Mouse (Mus musculus) hindbrain, embryonic 14.5 days (tissue): Measurements from ENCODE around the gene B3gnt7. TPM values are rescaled to one million over a fixed set of nuclear protein-coding genes. Genes with fewer than 3 reads are reported as not detected.
A peak's percentile ranks its signal among the peaks of the same experiment; 100 is the strongest.
"Not testable (repeated sequence)": the region's sequence is repeated elsewhere in the genome, so short reads cannot be mapped to it uniquely, and the experiment has no call there.

Source experiments
- ATAC-seq: fragments of 200-750 bp; cut with Nextera tagmentation; 2 replicates; pipeline ENCODE4 v1.8.0; 2017; ENCODE audit warnings: moderate number of reproducible peaks, mild to moderate bottlenecking, moderate TSS enrichment, moderate library complexity; ENCODE audit not compliant: low FRiP score
- DNase-seq: peaks from one replicate; pipeline ENCODE4 v3.0.0-alpha.2; 2015; ENCODE audit warnings: low spot score
- H3K27ac ChIP-seq: fragments of 300-500 bp; sonication (generic); 2 replicates; pipeline ENCODE4 v1.5.1; 2014; ENCODE audit warnings: mild to moderate bottlenecking, moderate library complexity
- H3K27me3 ChIP-seq: fragments of 300-500 bp; sonication (generic); 2 replicates; pipeline ENCODE4 v1.6.1; 2014; ENCODE audit warnings: mild to moderate bottlenecking, low read length, mixed read lengths; ENCODE audit not compliant: control insufficient read depth, insufficient read depth
- H3K36me3 ChIP-seq: fragments of 300-500 bp; sonication (generic); replicated peaks from 2 replicates; pipeline ENCODE4 v1.6.1; 2014; ENCODE audit not compliant: control insufficient read depth, insufficient read depth
- H3K4me1 ChIP-seq: fragments of 300-500 bp; sonication (generic); replicated peaks from 2 replicates; pipeline ENCODE4 v1.6.1; 2014; ENCODE audit warnings: antibody characterized with exemption, low read length, mixed read lengths; ENCODE audit not compliant: control insufficient read depth, insufficient read depth
- H3K4me2 ChIP-seq: fragments of 300-500 bp; sonication (generic); replicated peaks from 2 replicates; pipeline ENCODE4 v1.6.1; 2014; ENCODE audit warnings: mild to moderate bottlenecking, moderate library complexity
- H3K4me3 ChIP-seq: fragments of 300-500 bp; sonication (generic); replicated peaks from 2 replicates; pipeline ENCODE4 v1.5.1; 2014; ENCODE audit warnings: mild to moderate bottlenecking, low read length
- H3K9ac ChIP-seq: fragments of 300-500 bp; sonication (generic); 2 replicates; pipeline ENCODE4 v1.6.1; 2014
- H3K9me3 ChIP-seq: fragments of 300-500 bp; sonication (generic); 2 replicates; pipeline ENCODE4 v1.6.1; 2016; ENCODE audit warnings: low read length; ENCODE audit not compliant: control insufficient read depth
- WGBS: fragments of 180-500 bp; shearing (Covaris S2); extraction: QIAGEN DNeasy Blood & Tissue Kit; methylation state at CpG from one replicate; pipeline ENCODE4 v1.1.7; 2014; 5-methylcytosine and 5-hydroxymethylcytosine counted together
- polyA plus RNA-seq: library from polyadenylated mRNA; unstranded; fragments of >200 nt; fragmentation: Nextera tagmentation; extraction: Ambion mirVana; gene quantifications from 2 replicates; pipeline ENCODE4 v1.2.1, GENCODE M21; 2014

Gene B3gnt7
- polyA plus RNA-seq, 1 experiment from 2014 or later: 7.5 TPM

GRCm38 (mm10) chr1:86339156-86339812 is 36.7 kb downstream of the B3gnt7 start:
- no peak overlapping the region for H3K9ac ChIP-seq
- H3K27ac ChIP-seq: no peak overlapping the region
- no peaks in the 10 kb centered on the region for H3K27me3 ChIP-seq
- H3K4me3 ChIP-seq: no peak overlapping the region
- peak; percentile 79 for ATAC-seq
- no peaks in the 10 kb centered on the region for H3K36me3 ChIP-seq
- 26% methylated on average over 4 of the region's 4 CpGs for WGBS
- no peak overlapping the region for H3K4me2 ChIP-seq
- no peaks in the 10 kb centered on the region for H3K9me3 ChIP-seq
- no peaks in the 10 kb centered on the region for H3K4me1 ChIP-seq
- peak; percentile 91 for DNase-seq

- H3K27me3 ChIP-seq, DNase-seq, H3K4me1 ChIP-seq, H3K9ac ChIP-seq, H3K4me3 ChIP-seq, ATAC-seq, H3K4me2 ChIP-seq, H3K27ac ChIP-seq, H3K9me3 ChIP-seq, H3K36me3 ChIP-seq: not testable (repeated sequence)
- 100% methylated on average over 2 of the region's 2 CpGs for WGBS
These were observed 38.5 kb downstream of the B3gnt7 start for GRCm38 (mm10) chr1:86341096-86341495.

GRCm38 (mm10) chr1:86342371-86342770 is 39.7 kb downstream of the B3gnt7 start:
- DNase-seq (no peak), ATAC-seq (no peak)
- H3K4me2 ChIP-seq: no peak overlapping the region
- no peaks in the 10 kb centered on the region for H3K9me3 ChIP-seq
- no peak overlapping the region for H3K4me3 ChIP-seq
- no peaks in the 10 kb centered on the region for H3K27me3 ChIP-seq
- whole genome bisulfite sequencing: 92% methylated on average over 2 of the region's 2 CpGs
- no peak overlapping the region for H3K27ac ChIP-seq
- no peak overlapping the region for H3K9ac ChIP-seq
- H3K36me3 ChIP-seq: peaks cover 14% of the 10 kb centered on the region
- no peaks in the 10 kb centered on the region for H3K4me1 ChIP-seq

GRCm38 (mm10) chr1:86343087-86343645 is 40.5 kb downstream of the B3gnt7 start:
- no peak overlapping the region for H3K4me3 ChIP-seq
- H3K27ac ChIP-seq: no peak overlapping the region
- no peaks in the 10 kb centered on the region for H3K9me3 ChIP-seq
- no peak for ATAC-seq
- DNase-seq: no peak
- no peaks in the 10 kb centered on the region for H3K4me1 ChIP-seq
- H3K9ac ChIP-seq: no peak overlapping the region
- no peaks in the 10 kb centered on the region for H3K27me3 ChIP-seq
- no peak overlapping the region for H3K4me2 ChIP-seq
- WGBS: 85% methylated on average over 1 of the region's 1 CpGs
- H3K36me3 ChIP-seq: peaks cover 22% of the 10 kb centered on the region

- WGBS: 79% methylated on average over 4 of the region's 4 CpGs
- no peaks in the 10 kb centered on the region for H3K9me3 ChIP-seq
These were observed 41.6 kb downstream of the B3gnt7 start for GRCm38 (mm10) chr1:86343969-86344861.

GRCm38 (mm10) chr1:86345069-86345468 is 42.4 kb downstream of the B3gnt7 start:
- ATAC-seq (no peak), DNase-seq (no peak)
- peaks cover 41% of the 10 kb centered on the region for H3K36me3 ChIP-seq
- H3K27ac ChIP-seq: no peak overlapping the region
- no peaks in the 10 kb centered on the region for H3K4me1 ChIP-seq
- no peak overlapping the region for H3K9ac ChIP-seq
- no peak overlapping the region for H3K4me2 ChIP-seq
- no peak overlapping the region for H3K4me3 ChIP-seq
- WGBS: 91% methylated on average over 4 of the region's 4 CpGs
- no peaks in the 10 kb centered on the region for H3K9me3 ChIP-seq
- no peaks in the 10 kb centered on the region for H3K27me3 ChIP-seq

More at GRCm38 (mm10) chr1:86343969-86344861, 41.6 kb downstream of the B3gnt7 start:
- Histone ChIP-seq H3K27me3 (no peaks in the 10 kb centered on the region), H3K4me3 (no peak overlapping the region), H3K9ac (no peak overlapping the region), H3K4me2 (no peak overlapping the region), H3K4me1 (no peaks in the 10 kb centered on the region), H3K27ac (no peak overlapping the region), H3K36me3 (peaks cover 32% of the 10 kb centered on the region)
- DNase-seq (no peak), ATAC-seq (no peak)

GRCm38 (mm10) chr1:86345956-86346355 is 43.3 kb downstream of the B3gnt7 start:
- ATAC-seq: no peak
- no peaks in the 10 kb centered on the region for H3K9me3 ChIP-seq
- no peak overlapping the region for H3K4me2 ChIP-seq
- H3K4me3 ChIP-seq: no peak overlapping the region
- H3K36me3 ChIP-seq: peaks cover 50% of the 10 kb centered on the region
- no peaks in the 10 kb centered on the region for H3K4me1 ChIP-seq
- 94% methylated on average over 4 of the region's 4 CpGs for WGBS
- H3K27ac ChIP-seq: no peak overlapping the region
- no peak for DNase-seq
- no peaks in the 10 kb centered on the region for H3K27me3 ChIP-seq
- no peak overlapping the region for H3K9ac ChIP-seq

GRCm38 (mm10) chr1:86346851-86347715 is 44.5 kb downstream of the B3gnt7 start:
- DNase-seq: no peak
- no peak for ATAC-seq
- Histone ChIP-seq H3K9ac (no peak overlapping the region), H3K4me1 (no peaks in the 10 kb centered on the region), H3K9me3 (no peaks in the 10 kb centered on the region), H3K4me2 (no peak overlapping the region), H3K4me3 (no peak overlapping the region), H3K36me3 (peaks cover 61% of the 10 kb centered on the region), H3K27me3 (no peaks in the 10 kb centered on the region), H3K27ac (no peak overlapping the region)
- WGBS: 88% methylated on average over 3 of the region's 3 CpGs

- no peaks in the 10 kb centered on the region for H3K9me3 ChIP-seq
- 62% methylated on average over 1 of the region's 1 CpGs for WGBS
- no peak overlapping the region for H3K9ac ChIP-seq
- H3K36me3 ChIP-seq: peaks cover 67% of the 10 kb centered on the region
- H3K4me1 ChIP-seq: no peaks in the 10 kb centered on the region
- H3K27ac ChIP-seq: no peak overlapping the region
- no peak overlapping the region for H3K4me3 ChIP-seq
- no peak overlapping the region for H3K4me2 ChIP-seq
- ATAC-seq (no peak), DNase-seq (no peak)
- H3K27me3 ChIP-seq: no peaks in the 10 kb centered on the region
These were observed 45.0 kb downstream of the B3gnt7 start for GRCm38 (mm10) chr1:86347716-86348045.
